Mouse (Mus musculus): ENCODE data around the gene Anapc4. TPM values are rescaled to one million over a fixed set of nuclear protein-coding genes. Genes with fewer than 3 reads are reported as not detected.
A peak's percentile ranks its signal among the peaks of the same experiment; 100 is the strongest.

Gene Anapc4
- 10 to 100 TPM; 76.9 to 94.8 (median 81.5) TPM for polyA plus RNA-seq (2017; shearing (Covaris generic))

DNA sequence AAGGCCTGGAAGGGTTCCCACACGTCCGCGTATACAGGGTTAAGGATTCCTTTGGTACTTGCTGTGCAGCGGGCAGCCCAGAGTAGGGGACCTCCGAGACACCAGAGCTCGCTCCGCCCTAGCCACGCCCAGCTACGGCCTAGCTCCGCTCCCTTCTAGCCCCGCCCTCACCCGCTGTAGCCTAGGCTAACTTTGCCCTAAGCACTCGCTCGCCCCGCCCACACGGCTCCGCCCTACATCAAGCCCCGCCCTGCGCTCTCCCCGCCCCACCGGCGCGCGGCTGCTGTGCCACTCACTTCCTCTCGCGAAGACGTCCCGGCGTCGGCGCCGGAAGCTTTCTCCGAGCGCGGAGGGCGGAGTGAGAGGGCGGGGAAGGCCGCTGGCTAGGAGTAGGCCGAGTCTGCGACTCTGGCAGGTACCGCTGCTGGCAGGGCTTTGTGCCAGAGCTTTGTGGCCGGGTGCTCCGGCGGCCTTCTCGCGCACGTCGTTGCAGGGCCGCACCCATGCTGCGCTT lies at the start of gene Anapc4:
Gene Anapc4 (plus strand): TSS at position 252 of the 514 bp plus-strand sequence.
- peak; percentile 95 for ATAC-seq

DNA sequence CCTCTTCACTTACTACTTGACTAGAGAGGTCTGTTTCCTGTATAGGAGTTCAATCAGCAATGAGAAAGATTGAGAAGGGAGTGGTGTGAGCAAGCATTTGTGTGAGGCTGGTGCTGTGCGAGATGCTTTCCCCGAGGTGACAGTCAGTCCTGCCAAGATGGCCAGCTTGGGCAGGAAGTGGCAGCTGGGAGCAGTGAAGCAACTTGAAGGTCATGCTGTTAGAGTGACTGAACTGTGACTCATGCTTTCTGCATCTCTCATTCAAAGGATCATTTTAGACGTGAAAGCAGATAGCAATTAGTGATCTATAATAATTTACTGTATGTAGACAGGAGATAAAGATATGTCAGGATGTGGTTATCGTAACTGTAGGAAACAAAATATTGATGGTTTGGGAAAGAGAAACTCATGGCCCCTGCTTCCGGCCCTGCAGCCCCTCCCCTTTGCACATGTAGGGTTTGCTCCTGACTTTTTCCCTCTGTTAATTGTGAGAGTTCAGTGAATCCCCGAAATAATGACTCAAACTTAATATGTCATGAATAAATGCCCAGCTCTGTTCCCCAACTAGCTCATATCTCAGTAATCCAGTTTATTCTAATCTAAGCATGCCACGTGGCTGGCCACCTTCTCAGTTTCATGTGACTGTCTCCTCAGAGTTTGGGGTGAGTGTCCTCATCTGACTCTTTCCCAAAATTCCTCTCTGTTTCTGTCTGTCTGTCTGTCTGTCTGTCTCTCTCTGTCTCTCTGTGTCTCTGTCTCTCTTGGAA lies 47.1 kb upstream of the Anapc4 start:
- peak; percentile 18 for ATAC-seq

DNA sequence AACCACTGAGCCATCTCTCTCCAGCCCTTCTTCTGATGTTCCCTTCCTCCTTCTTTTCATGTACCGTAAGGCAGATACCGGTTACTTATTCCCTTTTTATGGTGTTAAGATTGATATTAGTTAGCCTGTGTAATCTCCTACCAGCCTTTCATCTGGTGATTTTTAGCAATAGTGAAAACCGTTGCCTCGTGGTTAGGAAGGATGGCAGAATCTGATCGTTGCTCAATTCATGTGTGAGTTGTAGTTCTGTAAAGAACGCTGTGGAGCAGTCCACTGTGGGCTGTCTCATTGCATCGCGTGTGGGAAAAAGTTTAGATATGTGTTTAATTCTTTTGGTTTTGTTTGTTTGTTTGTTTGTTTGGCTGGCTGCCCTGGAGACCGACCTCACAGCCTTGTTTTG lies 40.6 kb upstream of the Anapc4 start:
- no peak for ATAC-seq

DNA sequence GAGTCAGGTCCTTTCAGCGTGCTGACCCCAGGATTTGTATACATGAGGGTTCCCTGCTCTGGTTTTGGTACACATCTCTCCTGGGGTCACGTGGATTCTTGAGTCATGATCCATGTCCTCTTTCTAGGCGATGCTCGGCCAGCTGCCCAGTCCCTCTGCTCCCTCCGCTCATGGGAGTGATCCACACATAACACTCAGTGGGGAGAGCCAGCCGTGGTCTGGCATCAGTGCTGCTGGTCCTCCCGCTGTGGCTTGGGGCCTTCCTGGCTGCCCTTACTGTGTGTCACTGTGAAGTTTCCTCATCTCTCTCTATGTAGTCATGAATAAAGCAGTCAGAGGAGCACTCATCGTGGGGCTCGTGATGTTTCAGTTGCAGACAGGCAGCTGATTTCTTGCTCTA lies 39.7 kb upstream of the Anapc4 start:
- ATAC-seq, result no peak

DNA sequence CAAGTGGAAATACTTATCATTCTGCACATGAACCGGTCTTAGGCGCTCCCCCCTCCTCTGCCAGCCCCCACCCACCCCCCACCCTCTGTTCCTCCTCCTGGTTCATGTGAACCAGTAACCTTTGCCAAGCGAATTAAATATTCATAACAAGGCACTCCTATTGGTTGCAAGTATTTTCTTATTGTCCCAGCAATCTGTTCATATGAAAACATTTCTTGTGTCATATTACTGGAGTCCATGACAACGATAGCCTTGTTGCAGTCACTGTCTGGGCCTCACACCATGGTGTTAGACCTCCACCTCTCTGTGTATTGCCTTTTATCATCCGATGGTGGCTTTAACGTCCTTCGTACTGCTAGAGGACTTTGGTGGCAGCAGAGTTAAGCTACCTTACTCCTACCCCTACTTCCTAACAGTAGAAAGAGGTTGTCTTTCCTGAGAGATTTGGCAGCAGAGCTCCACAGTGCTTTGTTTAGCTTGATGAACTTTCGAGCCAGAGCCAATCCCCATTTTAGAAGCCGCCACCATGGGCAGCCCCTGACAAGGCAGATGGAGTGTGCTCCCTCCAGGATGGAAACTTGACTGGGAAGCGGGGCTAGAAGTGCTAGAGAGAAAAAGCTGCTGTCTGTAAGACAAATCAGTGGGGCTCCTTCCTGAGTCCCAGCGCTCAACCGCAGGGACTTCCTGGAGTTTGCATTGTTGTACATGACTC lies 34.4 kb upstream of the Anapc4 start:
- no peak for ATAC-seq

DNA sequence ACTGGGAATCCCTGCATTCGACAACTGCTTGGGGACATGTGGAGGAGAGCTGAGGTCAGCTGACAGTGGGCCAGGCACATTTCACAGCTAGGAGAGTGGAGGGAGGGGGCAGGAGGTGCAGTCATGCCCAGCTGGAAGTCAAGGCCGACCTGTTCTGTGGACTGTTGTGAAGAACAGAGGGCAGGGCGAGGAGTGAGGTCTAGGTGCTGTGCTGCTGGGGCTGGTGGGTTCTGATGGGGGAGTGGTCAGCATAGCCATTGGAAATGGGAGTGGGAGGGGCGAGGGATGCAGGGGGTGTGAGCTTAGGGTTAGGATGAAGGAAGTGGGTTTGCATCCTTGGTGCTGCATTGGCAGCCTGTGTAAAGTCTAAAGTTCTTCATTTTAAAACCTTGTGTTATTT lies 28.0 kb upstream of the Anapc4 start:
- no peak for ATAC-seq

DNA sequence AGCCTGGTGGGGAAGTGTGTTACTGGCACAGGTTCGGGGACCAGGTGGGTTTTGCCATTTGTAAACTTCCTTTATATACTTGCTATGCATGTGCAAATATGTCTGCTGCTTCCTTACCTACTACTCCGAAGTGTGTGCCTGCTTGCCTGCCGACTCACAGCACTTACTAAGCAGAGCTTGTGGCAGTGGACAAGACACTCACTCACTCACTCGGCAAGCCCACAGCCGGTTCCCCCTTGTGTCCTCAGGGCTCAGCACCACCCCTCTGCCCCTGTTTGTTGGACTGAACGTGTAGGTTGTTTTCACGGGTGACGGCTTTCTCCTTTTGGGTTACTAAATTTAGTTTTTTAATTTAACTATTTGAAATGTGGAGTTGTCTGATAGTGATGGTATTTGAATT lies 27.5 kb upstream of the Anapc4 start:
- ATAC-seq, result no peak

DNA sequence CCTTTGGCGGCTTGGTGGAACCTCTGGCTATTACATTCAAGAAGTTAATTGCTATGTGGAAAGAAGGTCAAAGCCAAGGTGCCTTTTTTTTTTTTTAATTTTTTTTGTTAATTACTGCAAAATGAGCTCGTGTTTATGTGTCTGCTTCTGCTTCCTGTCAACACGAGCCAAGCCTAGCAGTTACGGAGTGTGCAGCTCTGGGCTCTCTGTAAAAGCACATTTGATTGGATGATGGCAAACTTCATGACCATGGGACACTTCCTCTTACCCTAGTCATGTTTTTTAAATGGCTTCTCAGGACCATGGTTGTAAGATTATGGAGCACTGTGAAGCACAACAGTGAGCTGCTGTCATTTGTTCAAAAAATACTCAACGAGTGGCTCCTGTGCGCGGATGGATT lies 26.8 kb upstream of the Anapc4 start:
- no peak for ATAC-seq

DNA sequence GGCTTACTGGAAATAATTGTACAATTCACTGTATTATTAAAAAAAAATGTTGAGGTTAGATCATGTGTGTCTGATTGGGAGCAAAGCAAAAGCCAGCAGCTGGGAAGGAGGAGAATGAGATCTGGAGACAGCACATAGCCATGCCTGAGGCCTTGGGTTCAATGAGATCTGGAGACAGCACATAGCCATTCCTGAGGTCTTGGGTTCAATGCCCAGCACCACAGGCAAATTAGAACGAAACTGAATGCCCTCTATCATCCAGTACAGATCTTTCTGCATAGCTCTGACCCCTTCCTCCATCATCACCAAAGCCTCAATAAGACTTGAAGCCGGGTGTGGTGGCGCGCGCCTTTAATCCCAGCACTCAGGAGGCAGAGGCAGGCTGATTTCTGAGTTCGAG lies 23.4 kb upstream of the Anapc4 start:
- ATAC-seq, result no peak

DNA sequence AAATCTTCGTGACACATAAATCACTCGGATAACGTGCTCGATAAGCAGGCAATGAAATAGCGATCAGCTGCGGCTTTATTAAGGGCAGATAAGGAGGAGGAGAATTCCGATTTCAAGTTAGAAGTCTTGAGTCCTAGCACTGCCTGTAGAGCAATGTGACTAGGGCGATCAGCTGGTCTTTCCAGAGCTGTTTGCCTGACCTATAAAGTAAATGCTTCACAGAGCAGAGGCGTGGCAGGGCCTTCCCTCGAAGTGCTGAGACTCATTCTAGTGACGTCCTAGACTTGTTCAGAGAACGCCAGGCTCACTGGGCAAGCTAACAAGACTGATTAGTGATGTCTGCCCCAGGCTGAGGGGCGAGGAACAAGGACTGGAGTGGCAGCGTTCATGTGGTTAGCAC lies 22.8 kb upstream of the Anapc4 start:
- no peak for ATAC-seq

DNA sequence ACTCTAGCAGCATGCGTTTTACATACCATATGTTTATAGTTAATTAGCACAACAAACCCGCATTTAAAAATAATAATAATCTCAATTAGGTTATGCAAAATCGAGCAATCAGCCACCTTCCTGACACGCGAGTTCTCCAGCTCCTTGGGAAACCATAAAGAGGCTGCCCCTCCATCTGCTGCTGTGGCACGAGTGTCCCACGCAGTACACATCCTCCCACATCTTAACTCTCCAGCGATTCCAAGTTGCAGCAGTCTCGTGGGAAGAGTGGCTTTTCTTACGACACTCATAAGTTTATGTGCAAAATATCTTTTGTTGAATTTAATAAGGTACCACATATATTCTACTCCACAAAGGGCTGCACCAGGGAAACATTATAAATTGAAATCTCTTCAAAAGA lies 21.4 kb upstream of the Anapc4 start:
- no peak for ATAC-seq

DNA sequence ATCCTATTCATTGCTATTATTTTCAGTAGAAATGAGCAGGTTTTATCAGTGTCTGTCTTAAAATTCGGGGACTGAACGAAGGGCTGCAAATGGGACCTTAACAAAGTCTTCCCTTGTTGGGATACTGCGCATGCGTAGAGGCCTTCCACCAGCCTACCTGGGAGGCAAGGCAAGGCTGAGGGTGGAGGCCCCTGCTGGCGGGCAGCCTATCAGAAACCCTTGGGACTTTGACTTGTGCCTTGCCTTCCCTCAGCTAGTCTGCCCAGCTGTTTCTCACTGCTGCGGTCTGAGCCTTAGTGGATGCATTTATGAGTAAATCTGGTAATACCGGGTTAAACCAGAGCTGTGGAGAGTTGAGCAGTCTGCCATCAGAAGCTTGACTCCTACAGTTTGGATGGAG lies 20.5 kb upstream of the Anapc4 start:
- ATAC-seq, result no peak

DNA sequence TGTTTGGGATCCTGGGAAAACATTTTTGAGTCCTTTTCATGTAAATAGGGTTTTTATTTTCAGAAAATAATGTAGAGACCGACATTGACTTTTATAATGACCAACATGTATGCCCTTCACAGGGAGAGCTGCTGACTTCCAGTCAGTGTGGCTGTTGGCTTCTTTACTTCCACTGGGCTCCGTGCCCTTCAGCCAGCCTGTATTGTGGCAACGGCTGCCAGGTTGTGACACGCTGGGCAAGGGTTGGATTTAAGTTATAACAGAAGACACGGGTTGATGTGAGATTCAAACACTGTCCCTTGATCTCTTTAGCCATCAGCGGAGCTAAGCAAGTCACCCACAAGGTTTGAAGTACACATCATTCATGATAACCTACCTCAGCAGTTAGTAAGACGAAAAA lies 15.1 kb upstream of the Anapc4 start:
- ATAC-seq, result no peak

DNA sequence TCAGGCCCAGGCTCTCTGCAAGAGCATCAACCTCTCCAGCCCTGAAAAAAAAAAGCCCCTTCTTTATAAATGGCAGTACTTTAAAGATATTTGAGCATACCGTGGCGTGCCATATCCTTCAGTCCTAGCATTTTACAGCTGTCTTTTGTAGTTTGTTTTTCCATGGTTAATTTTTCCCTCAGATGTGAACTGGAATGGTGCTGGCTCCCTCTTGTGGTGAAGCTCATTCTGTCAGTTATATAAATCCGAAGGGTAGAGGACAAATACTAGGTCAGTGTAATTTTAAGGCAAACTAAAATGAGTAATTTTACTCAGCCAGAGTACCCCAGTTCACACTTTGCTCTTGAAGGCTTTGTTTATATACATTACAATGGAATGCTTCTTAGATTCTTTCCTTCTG lies 12.1 kb upstream of the Anapc4 start:
- no peak for ATAC-seq

DNA sequence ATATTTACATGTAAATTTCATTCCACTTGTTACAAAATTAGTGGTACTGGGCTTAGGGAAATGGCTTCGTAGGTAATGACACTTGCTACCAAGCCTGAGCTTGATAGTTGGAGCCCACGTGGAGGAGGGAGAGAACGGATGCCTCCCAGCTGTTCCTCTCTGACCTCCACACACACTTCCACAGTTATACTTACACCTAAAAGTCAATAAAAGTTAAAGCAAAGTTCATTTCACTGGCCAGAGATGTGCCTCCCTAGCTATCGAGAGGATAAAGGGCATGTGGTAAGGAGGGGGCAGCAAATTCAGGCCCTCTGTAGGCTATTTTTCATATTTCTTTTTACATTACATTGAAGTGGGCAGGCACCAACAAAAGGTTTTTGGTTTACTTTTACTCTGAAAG lies 5.9 kb upstream of the Anapc4 start:
- ATAC-seq, result no peak

DNA sequence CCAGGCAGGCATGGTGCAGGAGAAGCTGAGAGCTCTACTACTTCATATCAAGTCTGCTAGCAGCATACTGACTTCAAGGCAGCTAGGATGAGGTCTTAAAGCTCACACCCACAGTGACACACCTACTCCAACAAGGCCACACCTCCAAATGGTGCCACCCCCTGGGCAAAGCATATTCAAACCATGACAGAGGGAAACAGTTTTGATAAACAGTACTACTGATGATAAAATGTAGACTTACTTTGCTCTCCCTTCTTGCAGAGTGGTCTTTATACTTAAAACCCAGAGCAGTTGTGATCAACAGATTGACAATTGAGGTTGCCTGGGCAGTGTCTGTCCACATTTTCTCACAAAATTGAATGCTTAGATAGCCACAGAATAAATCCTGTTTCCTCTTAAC lies 807 bp upstream of the Anapc4 start:
- no peak for ATAC-seq

DNA sequence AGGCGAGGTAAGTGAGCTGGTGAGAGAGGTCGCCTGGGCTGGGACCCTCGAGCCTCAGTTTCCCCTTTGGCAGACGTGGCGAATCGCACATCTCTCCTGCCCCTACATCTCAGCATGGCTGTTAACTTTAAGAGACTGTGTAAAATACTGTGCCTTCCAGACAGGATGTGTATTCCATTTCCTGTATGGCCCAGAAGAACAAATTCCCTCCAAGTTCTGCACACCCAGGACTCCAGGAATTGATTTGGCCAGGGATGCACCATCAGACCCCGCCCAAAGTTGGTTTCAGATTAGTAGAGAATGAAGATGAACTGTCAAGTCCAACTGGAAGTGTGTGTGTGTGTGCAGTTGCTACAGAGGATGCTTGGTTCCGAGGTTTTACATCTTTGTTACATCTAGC lies 574 bp downstream of the Anapc4 start:
- ATAC-seq, result peak; percentile 18

DNA sequence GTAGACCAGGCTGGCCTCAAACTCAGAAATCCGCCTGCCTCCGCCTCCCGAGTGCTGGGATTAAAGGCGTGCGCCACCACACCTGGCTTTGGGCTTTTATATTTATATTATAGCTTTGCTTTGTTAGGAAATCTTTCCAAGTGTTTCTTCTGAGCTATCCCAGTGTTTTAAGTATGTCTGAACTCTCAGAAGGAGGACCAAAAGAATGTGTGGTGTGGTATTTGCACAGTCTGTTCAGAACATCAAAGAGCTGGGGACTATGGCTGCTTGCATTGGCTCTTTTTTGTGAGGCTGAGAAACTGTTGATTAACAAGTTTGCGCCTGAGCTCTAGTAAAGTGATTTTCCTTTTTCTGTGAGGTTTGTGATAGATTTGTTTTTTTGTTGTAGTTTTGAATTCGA lies 10.5 kb downstream of the Anapc4 start:
- no peak for ATAC-seq

DNA sequence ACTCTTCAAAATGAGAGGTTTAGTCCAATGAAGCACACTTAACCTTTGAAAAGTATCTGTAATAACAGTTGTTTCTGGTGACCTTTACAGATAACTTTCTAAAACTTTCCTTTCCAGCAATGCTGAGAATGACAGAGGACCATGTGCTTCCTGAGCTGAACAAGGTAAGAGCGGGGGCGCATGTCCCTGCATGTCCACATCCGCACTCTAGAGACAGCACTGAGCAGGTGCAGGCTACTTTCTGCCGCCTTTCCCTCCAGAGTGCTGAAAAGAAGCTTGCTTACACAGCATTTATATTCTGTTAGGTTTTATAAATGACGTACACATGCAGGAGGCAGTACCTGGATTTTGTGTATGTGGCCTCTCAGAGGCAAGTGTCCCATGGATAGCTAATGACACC lies 21.9 kb downstream of the Anapc4 start:
- ATAC-seq, result no peak

DNA sequence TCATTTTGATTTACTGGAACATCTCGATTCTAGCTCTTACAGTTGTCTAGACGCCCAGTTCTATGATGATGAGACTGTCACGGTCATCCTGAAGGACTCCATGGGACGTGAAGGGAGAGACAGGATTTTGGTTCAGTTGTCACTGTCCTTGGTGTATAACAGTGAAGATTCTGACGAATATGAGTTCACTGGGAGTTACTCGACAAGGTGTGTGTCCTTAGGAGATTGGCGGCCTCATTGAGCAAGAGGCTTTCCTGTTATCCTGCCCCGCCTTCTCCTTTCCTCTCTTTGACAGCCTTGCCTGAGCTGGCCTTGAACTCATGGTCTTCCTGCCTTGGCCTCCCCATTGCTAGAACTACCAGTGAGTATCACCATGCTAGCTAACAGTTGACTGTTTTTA lies 30.6 kb downstream of the Anapc4 start:
- ATAC-seq, result no peak

DNA sequence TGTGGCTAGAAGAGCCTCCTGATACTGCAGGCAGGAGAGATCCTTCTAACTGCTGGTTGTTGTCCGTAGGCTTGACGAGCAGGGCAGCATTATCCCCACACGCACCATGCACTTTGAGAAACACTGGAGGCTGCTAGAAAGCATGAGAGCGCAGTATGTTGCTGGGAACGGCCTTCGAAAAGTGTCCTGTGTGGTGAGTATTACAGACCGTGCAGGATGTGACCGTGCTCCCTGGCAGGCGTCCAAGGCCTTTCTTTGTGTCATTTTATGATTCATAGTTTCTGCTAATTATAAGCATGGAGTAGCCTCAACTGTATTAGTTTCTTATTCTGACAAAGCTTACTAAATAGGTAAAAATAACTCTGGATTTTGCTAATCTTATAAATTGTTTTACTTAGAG lies 32.0 kb downstream of the Anapc4 start:
- ATAC-seq, result peak; percentile 48

DNA sequence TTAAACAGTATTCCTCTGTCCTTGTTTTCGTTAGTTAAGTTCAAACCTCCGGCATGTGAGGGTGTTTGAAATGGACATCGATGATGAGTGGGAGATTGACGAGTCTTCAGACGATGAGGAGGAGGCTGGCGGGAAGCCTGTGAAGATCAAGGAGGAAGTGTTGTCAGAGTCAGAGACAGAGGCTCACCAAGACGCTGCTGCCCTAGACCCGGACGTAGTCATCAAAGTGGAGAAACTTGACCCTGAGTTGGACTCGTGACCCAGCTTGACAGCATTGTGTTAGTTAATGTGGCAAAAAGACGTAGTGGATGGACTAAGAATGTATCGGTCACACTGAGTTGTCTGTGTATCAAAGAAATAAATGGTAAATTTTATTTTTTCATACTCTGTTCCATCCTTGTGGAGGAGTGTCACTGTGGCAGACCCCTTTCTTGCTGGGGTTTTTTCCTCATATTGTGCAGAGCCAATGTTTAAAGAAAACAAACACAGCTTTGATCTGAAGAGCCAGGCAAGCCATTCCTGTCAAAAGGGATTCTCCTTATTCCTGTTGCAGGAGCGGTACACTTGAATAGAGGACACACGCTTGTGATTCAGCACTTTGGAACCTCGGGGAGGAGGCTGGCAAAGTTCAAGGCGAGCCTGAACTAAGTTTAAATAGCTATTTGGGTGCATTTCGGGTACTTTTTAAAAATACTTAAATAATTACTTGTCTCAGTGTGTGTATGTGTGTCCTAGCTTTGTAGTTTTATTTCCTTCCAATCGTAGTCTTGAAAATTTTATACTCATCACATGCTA lies 32.7 kb downstream of the Anapc4 start:
- ATAC-seq, result no peak

DNA sequence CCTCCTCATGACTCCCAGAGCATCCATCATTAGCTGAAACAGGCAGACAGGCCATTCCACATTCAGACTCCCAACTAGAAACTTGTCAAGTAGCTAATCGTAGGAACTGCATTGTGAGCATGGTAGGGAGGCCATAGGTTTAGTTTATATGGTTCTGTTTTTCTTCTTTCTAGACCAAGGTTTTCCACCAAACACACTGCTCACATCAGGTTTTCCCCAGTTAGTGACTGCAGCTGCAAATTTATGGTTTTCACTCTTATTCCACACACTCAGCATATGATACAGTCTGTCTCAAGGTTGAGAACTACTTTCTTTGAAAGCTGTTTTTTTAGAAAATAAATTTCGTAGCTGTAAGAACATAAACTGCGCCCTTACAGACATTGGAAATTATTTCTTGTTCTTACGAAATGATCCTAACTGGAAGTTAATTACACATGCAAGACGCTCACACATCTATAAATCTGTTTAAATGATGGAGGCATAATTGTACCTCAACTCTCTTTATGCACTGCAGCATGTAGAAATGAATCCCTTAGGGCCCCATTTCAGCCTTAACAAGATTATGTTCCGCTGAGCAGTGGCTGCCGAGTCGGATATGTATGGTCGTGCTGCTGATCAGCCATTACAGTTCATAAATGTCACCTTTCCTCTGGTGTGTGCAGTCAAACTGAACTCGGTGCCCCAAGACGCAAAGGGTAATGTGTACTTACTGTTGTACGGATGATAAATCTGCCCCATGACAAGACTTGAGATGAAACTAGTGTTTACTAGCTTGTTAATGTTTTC lies 35.3 kb downstream of the Anapc4 start:
- ATAC-seq, result no peak

All from inflammation-experienced regulatory T-cells, adult 6 months (primary cell).